Mouse (Mus musculus): ENCODE results near the gene Ttll10. TPM values are rescaled to one million over a fixed set of nuclear protein-coding genes. Genes with fewer than 3 reads are reported as not detected.

Ttll10 gene
- total RNA-seq (2018; cell fraction: chromatin; rRNA removed), result not detected
- not detected for total RNA-seq (2018; cell fraction: cytosol; rRNA removed)
- not detected for total RNA-seq (2018; cell fraction: nucleus; rRNA removed)
- polyA plus RNA-seq (2018), result not detected in 3 replicates

DNA sequence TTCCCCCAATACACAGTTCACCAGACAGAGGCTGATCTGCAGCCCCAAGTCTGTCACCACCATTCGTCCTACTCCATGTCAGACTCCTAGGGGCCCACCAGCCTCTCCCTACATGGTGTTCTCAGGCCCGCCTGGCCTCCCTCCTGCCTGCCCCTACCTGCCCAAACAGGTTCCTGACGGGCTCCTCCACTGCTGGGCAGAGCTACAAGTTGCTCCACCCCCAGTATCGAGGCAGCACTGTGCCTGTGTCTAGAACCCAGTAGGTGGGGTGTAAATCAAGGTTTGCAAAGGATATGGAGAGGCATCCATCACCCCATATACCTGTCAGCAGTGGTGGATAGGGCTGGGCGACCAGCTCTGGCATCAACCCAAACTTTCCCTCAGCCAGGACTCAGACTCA is at the start of gene Ttll10:
Gene Ttll10, minus strand, starts transcription at position 154 of the 400 bp plus-strand sequence.
- Histone ChIP-seq H3K27ac (no peak within 1 kb of the TSS), H3K79me2 (ENCODE audit: inconsistent target) (no peaks in the 10 kb centered on the region), H3K4me3 (ENCODE audit: inconsistent target) (no peak within 1 kb of the TSS), H3K36me3 (ENCODE audit: inconsistent target) (no peaks in the 10 kb centered on the region)
- 85% methylated on average over 5 of the region's 5 CpGs for WGBS (ENCODE audit: missing documents)

DNA sequence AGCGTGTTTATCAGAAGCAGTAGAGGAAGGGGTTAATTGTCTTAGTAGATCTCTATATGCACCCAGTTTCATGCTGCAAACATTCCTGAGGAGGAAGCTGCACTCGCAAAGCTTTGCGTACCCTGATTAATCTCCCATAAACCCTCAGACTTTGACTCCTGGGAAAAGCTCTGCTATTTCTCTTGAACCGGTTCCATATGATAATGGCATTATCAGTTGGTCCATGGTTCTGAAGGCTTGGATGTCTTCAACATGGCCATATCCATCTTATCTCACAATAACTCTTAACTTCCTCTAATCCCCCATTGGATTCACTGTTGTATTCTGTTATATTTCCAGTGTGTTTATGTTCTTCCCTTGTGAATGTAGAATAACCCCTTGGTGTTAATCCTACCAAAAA is 44.1 kb upstream of the Ttll10 start:
- Histone ChIP-seq H3K79me2 (ENCODE audit: inconsistent target) (no peaks in the 10 kb centered on the region), H3K27ac (no peak overlapping the region), H3K36me3 (ENCODE audit: inconsistent target) (no peaks in the 10 kb centered on the region), H3K4me3 (ENCODE audit: inconsistent target) (no peak overlapping the region)
- WGBS (ENCODE audit: missing documents), result 95% methylated on average over 4 of the region's 4 CpGs

DNA sequence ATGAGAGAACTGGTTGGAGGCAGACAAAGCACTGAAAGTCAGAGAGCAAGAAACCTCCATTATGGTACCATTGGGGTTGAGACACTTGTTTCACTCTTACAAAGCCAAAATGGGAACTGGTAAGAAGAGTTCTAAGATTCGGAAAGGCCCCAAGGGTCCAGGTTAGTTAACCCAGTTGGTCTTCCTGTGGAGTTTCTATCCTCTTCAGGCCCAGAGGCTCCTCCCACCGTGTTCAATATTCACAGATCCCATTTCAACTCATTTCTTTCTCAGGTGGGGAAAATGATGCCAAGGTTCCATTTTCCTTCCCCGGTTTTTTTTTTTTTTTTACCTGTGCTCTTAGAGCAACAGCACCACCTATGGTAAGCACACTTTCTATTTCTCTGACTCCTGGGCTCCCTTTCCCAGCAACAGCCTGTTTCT is 42.3 kb upstream of the Ttll10 start:
- Histone ChIP-seq H3K79me2 (ENCODE audit: inconsistent target) (no peaks in the 10 kb centered on the region), H3K27ac (no peak overlapping the region), H3K36me3 (ENCODE audit: inconsistent target) (no peaks in the 10 kb centered on the region), H3K4me3 (ENCODE audit: inconsistent target) (no peak overlapping the region)
- 29% methylated on average over 3 of the region's 3 CpGs for WGBS (ENCODE audit: missing documents)

DNA sequence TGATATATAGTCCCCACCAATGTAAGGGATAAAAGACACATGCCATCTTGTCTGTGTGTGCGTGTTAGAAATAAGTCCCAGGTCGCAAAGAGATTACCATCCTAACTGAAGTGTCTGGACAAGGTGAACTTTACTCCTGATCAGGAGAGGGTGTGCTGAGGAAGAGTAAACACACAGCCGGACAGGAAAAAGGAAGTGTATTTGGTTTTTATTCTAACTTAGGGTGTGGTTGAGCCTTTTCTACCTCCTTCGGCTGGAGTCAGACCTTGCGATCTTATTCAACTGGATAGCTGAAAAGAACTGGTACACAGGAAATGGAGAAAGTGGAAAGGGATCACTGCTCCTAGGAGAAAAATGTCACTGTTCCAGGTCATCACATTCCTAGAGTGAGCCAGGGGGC is 41.3 kb upstream of the Ttll10 start:
- Histone ChIP-seq H3K4me3 (ENCODE audit: inconsistent target) (no peak overlapping the region), H3K36me3 (ENCODE audit: inconsistent target) (no peaks in the 10 kb centered on the region), H3K27ac (no peak overlapping the region), H3K79me2 (ENCODE audit: inconsistent target) (no peaks in the 10 kb centered on the region)
- WGBS (ENCODE audit: missing documents), result 85% methylated on average over 5 of the region's 5 CpGs

DNA sequence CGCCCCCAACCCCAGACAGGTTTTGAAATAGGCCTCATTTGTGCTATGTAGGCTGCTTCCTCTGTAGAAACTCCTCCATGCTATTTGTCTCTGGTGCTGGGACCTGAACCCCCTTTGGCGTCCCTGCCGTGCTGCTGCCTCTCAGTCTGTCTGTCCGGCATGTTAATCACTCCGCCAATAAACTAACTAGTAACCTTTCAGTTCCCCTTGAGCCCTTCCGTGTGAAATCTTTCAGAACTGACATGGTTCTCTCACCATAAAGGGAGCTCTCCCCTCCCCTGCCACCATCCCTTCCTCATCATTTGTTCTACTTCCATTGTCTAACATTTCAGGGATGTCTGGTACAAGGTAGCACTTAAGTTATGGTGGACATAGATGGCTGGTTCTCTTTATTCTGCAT is 40.2 kb upstream of the Ttll10 start:
- Histone ChIP-seq H3K36me3 (ENCODE audit: inconsistent target) (no peaks in the 10 kb centered on the region), H3K79me2 (ENCODE audit: inconsistent target) (no peaks in the 10 kb centered on the region), H3K4me3 (ENCODE audit: inconsistent target) (no peak overlapping the region), H3K27ac (no peak overlapping the region)
- WGBS (ENCODE audit: missing documents), result 78% methylated on average over 6 of the region's 6 CpGs

DNA sequence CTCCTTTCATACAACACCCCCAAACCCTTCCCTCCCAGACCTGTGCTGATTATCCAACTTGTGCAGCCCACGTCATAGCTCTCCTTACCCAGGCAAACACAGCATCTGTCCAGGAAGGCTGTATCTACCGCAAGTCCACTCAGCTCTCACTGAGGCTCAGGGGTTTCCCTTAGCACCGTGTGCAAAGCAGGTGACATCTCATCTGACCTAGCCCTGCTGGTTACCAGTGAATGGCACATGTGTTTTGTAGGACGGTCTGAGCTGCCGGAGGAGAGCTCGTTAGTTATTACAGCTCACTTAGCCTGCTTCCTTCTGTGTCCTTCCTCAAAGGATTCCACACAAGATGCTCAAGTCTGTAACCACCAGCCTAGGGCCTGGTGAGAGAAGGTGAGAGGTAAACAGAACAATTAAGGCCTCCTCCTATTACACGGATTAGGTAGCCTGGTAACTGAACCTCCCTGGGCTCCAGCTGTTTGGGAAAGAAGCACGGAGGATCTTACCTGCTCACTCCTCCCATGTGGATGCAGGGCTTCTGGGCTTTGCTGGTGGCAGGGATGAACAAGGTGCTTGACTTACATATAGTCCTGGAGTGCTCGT is 38.7 kb upstream of the Ttll10 start:
- H3K36me3 ChIP-seq (ENCODE audit: inconsistent target), result no peaks in the 10 kb centered on the region
- H3K79me2 ChIP-seq (ENCODE audit: inconsistent target), result no peaks in the 10 kb centered on the region
- H3K4me3 ChIP-seq (ENCODE audit: inconsistent target), result no peak overlapping the region
- no peak overlapping the region for H3K27ac ChIP-seq
- WGBS (ENCODE audit: missing documents), result 92% methylated on average over 9 of the region's 9 CpGs

DNA sequence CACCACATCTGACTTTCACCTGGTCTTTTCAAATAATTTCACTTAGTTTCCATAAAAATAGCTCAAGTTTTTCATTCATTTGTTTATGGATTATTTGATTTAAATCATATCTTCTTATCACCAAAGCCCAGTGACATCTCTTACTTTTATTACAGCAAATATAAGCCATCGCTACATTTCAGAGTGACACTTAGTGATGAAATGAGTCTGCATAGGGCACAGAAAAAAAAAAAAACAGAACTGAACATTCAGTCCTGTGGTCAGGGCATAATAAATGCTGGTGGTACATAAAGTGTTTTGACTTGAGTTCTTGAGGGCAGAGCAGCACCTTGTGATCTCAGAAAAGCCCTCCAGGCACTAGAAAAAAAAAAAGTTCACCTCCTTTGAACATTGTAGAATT is 37.0 kb upstream of the Ttll10 start:
- Histone ChIP-seq H3K4me3 (ENCODE audit: inconsistent target) (no peak overlapping the region), H3K36me3 (ENCODE audit: inconsistent target) (no peaks in the 10 kb centered on the region), H3K27ac (no peak overlapping the region), H3K79me2 (ENCODE audit: inconsistent target) (no peaks in the 10 kb centered on the region)
- 86% methylated on average over 1 of the region's 1 CpGs for WGBS (ENCODE audit: missing documents)

DNA sequence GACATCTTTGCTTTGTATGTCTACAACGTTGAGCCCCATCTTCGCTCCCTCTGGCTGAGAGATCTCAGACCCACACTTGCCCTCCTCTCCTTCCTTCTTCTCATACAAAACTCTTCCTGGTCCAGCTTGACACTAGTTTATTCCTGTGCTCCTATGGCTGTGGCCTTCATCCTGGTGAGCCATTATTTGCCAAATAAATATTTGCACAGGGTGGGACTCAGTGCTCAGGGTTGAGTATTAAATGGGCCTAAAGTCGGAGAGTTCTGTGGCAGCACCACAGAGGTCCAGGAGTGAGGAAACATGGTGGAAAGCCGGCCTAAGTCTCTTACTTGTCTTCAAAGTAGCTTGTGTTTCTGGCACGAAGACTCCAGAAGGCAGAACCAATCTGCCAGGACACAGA is 34.5 kb upstream of the Ttll10 start:
- Histone ChIP-seq H3K79me2 (ENCODE audit: inconsistent target) (no peaks in the 10 kb centered on the region), H3K4me3 (ENCODE audit: inconsistent target) (no peak overlapping the region), H3K27ac (no peak overlapping the region), H3K36me3 (ENCODE audit: inconsistent target) (no peaks in the 10 kb centered on the region)
- WGBS (ENCODE audit: missing documents), result 88% methylated on average over 5 of the region's 5 CpGs

DNA sequence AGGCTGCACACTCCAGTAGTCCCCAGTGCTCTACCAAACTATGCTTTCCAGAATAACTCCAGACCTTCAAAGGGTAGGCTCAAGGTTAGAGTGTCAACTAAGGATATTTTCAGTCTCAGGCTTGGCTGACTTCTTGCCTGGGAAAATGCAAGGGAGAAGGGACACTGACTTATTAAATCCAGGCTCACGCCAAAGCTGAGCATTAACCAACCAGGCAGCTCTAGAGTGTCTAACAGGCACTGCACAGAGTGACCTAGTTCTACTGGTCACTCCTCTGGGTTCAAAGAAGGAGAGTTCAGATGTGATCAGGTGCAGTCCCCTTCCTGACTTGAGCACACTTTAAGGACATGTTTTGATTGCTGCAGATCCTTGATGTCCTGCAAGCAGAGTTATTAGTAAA is 33.6 kb upstream of the Ttll10 start:
- Histone ChIP-seq H3K27ac (no peak overlapping the region), H3K4me3 (ENCODE audit: inconsistent target) (no peak overlapping the region), H3K79me2 (ENCODE audit: inconsistent target) (no peaks in the 10 kb centered on the region), H3K36me3 (ENCODE audit: inconsistent target) (no peaks in the 10 kb centered on the region)
- WGBS (ENCODE audit: missing documents), result 100% methylated on average over 1 of the region's 1 CpGs

DNA sequence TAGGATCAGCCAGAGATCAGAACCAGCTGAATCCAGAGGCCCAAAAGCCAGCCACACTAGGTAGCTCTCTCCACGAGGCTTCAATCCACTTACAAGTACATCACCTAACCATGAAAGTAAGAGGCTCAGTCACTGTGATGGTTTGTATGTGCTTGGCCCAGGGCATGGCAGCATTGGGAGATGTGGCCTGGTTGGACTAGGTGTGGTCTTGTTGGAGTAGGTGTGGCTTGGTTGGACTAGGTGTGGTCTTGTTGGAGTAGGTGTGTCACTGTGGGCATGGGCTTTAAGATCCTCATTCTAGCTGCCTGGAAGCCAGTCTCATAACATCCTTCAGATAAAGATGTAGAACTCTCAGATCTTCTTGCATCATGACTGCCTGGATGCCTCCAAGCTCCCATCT is 32.0 kb upstream of the Ttll10 start:
- H3K36me3 ChIP-seq (ENCODE audit: inconsistent target), result no peaks in the 10 kb centered on the region
- WGBS (ENCODE audit: missing documents), result 90% methylated on average over 1 of the region's 1 CpGs
- no peaks in the 10 kb centered on the region for H3K79me2 ChIP-seq (ENCODE audit: inconsistent target)
- no peak overlapping the region for H3K4me3 ChIP-seq (ENCODE audit: inconsistent target)
- no peak overlapping the region for H3K27ac ChIP-seq

DNA sequence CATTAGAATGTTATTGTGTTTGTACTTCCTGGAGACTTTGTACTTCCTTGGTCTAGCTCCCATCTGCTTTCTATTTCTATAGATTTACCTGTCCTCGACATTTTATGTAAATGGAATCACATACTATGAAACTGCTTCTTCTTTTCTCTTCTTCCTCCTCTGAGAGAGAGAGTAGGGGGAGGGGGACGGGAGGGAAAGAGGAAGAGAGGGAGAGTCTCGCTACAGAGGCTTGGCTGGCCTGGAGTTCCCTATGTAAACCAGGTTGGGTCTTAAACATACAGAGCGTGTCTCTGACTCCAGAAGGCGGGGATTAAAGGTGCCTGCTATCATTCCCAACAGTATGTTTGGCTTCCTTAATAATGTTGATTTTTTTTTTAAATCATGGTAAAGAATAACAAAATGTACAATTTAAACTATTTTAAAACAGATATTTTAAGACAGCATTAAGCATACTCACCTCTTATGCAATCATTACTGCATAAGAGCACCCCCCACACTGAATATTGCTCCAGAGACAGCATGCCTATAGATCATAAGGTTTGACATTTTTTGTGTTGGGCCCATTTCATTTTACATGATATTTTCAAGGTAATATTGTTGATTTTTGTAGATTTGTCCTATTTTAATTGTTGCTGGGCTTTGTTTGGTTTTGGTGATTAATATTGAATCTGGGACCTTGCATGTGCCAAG is 28.3 kb upstream of the Ttll10 start:
- 3% methylated on average over 4 of the region's 5 CpGs for WGBS (ENCODE audit: missing documents)
- no peak overlapping the region for H3K4me3 ChIP-seq (ENCODE audit: inconsistent target)
- no peak overlapping the region for H3K27ac ChIP-seq
- H3K79me2 ChIP-seq (ENCODE audit: inconsistent target), result no peaks in the 10 kb centered on the region
- no peaks in the 10 kb centered on the region for H3K36me3 ChIP-seq (ENCODE audit: inconsistent target)

DNA sequence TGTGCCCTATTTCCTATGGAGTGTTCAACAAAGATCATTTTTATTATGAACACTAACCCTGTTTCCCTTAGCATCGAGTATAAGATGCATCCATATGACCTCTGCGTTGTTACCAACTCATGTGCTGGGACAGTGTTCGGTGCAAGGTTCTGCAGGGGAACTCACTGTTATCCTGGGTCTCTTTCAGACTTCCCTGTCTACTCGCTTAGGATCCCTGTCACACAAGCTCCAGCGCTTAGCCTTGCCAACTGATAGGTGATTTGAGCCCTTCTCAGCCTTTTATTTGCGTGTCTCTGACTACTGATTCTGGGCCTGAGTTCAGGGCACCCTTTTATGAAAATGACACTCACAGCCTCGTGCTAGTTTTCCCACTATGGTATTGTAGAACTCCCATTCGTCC is 26.0 kb upstream of the Ttll10 start:
- Histone ChIP-seq H3K79me2 (ENCODE audit: inconsistent target) (no peaks in the 10 kb centered on the region), H3K27ac (no peak overlapping the region), H3K4me3 (ENCODE audit: inconsistent target) (no peak overlapping the region), H3K36me3 (ENCODE audit: inconsistent target) (no peaks in the 10 kb centered on the region)
- WGBS (ENCODE audit: missing documents), result 96% methylated on average over 7 of the region's 8 CpGs

DNA sequence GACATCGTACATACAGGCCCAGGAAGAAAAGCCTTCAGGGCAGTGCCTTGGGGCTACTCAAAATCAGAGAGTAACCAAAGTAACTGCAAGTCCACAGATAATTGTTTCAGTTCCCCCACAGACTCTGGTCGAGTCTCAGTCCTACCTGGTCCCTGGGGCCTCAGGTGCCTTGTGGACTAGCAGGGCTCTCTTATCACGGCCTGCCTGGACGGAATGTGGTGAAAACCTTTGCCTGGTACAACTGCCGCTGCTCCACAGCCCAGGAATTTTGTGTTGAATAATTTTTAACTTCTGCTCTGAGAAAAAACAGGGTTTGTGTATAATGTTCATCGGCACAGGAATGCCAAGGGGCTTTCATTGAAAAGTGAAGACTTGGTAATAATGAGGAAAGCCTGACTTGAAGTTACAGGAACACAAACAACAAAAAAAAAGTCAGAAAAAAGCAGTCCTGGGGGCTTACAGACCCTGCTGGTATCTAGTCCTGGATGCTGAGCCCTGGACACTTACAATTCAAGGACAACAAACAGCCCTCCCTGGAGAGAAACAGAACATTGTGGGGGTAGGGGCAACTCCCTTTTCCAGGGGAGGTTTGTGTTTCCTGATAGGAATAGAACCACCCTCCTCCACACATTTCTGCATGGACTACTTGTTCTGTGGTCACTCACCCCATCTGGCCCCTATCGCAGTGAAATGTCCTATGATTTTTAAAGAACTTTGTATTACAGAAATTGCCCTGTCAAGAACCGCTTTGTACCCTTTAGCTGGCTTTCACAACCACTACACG is 25.1 kb upstream of the Ttll10 start:
- H3K4me3 ChIP-seq (ENCODE audit: inconsistent target), result no peak overlapping the region

DNA sequence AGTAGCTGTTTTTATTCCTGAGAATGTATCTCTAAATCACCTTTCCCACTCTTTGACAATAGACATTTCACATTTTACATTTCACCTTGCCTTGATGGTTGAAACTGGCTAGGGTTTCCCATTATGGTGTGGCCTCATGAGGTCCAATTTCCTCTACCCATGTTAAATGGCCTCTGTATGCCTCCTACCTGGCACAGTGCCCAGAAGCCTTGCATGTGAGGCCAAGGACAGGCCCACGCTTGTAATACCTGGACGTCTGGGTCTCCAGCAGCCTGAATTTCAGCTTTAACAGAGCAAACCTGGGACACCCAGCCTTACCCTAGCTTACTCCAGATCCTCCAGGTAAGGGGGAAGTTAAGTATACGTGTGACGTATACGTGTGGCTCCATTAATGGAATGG is 24.1 kb upstream of the Ttll10 start:
- Histone ChIP-seq H3K36me3 (ENCODE audit: inconsistent target) (no peaks in the 10 kb centered on the region), H3K79me2 (ENCODE audit: inconsistent target) (no peaks in the 10 kb centered on the region), H3K4me3 (ENCODE audit: inconsistent target) (no peak overlapping the region), H3K27ac (no peak overlapping the region)
- WGBS (ENCODE audit: missing documents), result 92% methylated on average over 5 of the region's 5 CpGs

More for the DNA sequence above, 25.1 kb upstream of the Ttll10 start:
- H3K79me2 ChIP-seq (ENCODE audit: inconsistent target), result no peaks in the 10 kb centered on the region
- WGBS (ENCODE audit: missing documents), result 88% methylated on average over 9 of the region's 9 CpGs
- no peaks in the 10 kb centered on the region for H3K36me3 ChIP-seq (ENCODE audit: inconsistent target)
- H3K27ac ChIP-seq, result no peak overlapping the region

DNA sequence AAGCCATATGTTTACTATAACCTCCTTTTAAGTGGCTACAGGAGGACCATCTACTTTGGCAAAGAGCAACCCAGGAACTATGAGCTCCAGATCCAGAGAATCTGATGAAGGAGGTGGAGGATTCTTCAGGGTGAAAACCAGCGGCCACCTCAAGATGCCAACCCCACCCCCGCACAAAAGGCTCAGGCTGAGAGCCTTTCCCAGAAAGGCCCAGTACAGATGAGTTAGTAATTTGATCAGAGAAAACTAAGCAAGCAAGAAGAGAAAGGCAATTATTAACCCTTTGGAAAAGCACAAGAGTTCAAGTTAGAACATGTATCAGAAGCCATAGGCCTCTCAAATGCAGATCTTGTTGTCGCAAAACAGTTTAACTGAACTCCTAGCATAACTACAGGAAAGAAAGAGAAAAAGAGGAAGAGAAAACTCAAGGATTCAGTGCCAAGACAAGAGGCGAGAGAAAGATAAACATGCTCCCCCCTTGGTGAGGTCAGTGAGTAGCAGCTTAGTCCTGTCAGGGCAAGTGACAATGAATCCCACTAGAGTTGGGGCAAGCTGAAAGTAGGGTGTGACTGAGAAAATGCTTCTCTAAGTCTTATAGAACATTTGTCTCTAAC is 23.5 kb upstream of the Ttll10 start:
- Histone ChIP-seq H3K27ac (no peak overlapping the region), H3K36me3 (ENCODE audit: inconsistent target) (no peaks in the 10 kb centered on the region), H3K79me2 (ENCODE audit: inconsistent target) (no peaks in the 10 kb centered on the region), H3K4me3 (ENCODE audit: inconsistent target) (no peak overlapping the region)
- WGBS (ENCODE audit: missing documents), result 54% methylated on average over 4 of the region's 4 CpGs

Data from macrophage (primary cell).